Mouse (Mus musculus) bone marrow, adult 2 months (tissue): Measurements from ENCODE around the gene Plk5. TPM values are rescaled to one million over a fixed set of nuclear protein-coding genes. Genes with fewer than 3 reads are reported as not detected.
A peak's percentile ranks its signal among the peaks of the same experiment; 100 is the strongest.

ENCODE experiments used
- H3K27ac ChIP-seq: fragments of 200-500 bp; 2 replicates; pipeline ENCODE4 v1.5.1; 2012; ENCODE audit warnings: low read depth, mild to moderate bottlenecking, control low read depth, inconsistent platforms, low read length; ENCODE audit not compliant: control insufficient read depth, poor library complexity, insufficient read depth
- H3K4me1 ChIP-seq: fragments of 200-500 bp; 2 replicates; pipeline ENCODE4 v1.6.1; 2011; ENCODE audit warnings: low read length; ENCODE audit not compliant: control insufficient read depth, insufficient read depth
- H3K4me3 ChIP-seq: fragments of 200-500 bp; replicated peaks from 2 replicates; pipeline ENCODE3; 2011; ENCODE audit warnings: mild to moderate bottlenecking, low read depth, low read length, control low read depth; ENCODE audit not compliant: control insufficient read depth
- CTCF ChIP-seq: fragments of 200-500 bp; IDR thresholded peaks from 2 replicates; pipeline ENCODE4 v1.5.1; 2011; ENCODE audit warnings: low read length, control low read depth; ENCODE audit not compliant: control insufficient read depth, insufficient read depth
- POLR2A ChIP-seq: fragments of 200-500 bp; IDR thresholded peaks from 2 replicates; pipeline ENCODE4 v1.6.1; 2011; ENCODE audit warnings: low read depth, mild to moderate bottlenecking, control low read depth, low read length, borderline replicate concordance; ENCODE audit not compliant: control insufficient read depth
- WGBS: fragments of 180-500 bp; shearing (Covaris S2); methylation state at CpG from one replicate; pipeline ENCODE4 v1.1.7; 2018; 5-methylcytosine and 5-hydroxymethylcytosine counted together
- polyA plus RNA-seq: library from polyadenylated mRNA; stranded (reverse); fragments of >200 nt; gene quantifications from 2 replicates; pipeline ENCODE4 v1.2.4, GENCODE M21; 2011; ENCODE audit warnings: low replicate concordance; ENCODE audit not compliant: missing spikeins, insufficient read depth, insufficient read length

Gene Plk5
- polyA plus RNA-seq, 1 experiment: 2.2 TPM

DNA sequence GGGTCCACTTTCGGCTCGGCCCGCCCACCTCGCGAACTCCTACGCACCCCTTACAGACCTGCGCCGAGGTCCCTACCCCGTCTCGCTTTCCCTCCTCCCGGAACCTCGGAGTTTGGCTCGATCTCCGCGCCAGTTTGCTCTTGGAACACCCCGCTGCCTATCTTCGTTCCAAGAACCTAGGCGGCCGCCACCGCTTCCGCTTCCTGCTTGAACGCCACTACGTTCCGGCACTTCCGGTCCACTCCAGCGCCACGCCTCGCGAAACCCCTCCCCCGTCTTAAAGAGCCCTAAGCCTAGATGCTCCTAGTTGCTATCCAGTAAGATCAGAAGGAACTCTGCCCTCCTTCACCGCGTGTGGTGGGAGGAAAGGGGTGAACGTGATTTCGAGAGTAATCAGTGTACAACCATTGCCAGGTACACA is 35.9 kb upstream of the Plk5 start, which contains the start of gene 2310011J03Rik:
TSS of gene 2310011J03Rik (minus strand) at position 198 of the 421 bp plus-strand sequence.
- TF ChIP-seq POLR2A (peak; percentile 91), CTCF (no peak)
- H3K27ac ChIP-seq: peak within 1 kb of the TSS; percentile 78
- H3K4me3 ChIP-seq: peak within 1 kb of the TSS; percentile 92
- H3K4me1 ChIP-seq: peaks cover 10% of the 10 kb centered on the region
- under 1% methylated on average over 34 of the region's 34 CpGs for WGBS

- H3K27ac ChIP-seq: no peak overlapping the region
- WGBS: 45% methylated on average over 6 of the region's 6 CpGs
- TF ChIP-seq POLR2A (no peak), CTCF (no peak)
- no peak overlapping the region for H3K4me3 ChIP-seq
- H3K4me1 ChIP-seq: peaks cover 10% of the 10 kb centered on the region
Observed at GRCm38 (mm10) chr10:80321014-80321669, 35.1 kb upstream of the Plk5 start.

GRCm38 (mm10) chr10:80321670-80322581 is 34.3 kb upstream of the Plk5 start:
- 90% methylated on average over 21 of the region's 21 CpGs for WGBS
- Histone ChIP-seq H3K4me3 (no peak overlapping the region), H3K4me1 (peaks cover 9% of the 10 kb centered on the region), H3K27ac (no peak overlapping the region)
- no peak for TF ChIP-seq POLR2A
- no peak for TF ChIP-seq CTCF

GRCm38 (mm10) chr10:80322811-80323211 is 33.4 kb upstream of the Plk5 start:
- Histone ChIP-seq H3K4me3 (peak overlapping the region; percentile 82), H3K4me1 (peaks cover 8% of the 10 kb centered on the region), H3K27ac (no peak overlapping the region)
- no peak for TF ChIP-seq CTCF
- peak; percentile 26; the same call in 1 of the 2 replicates for TF ChIP-seq POLR2A
- under 1% methylated on average over 28 of the region's 28 CpGs for WGBS

- Histone ChIP-seq H3K27ac (no peak overlapping the region; the same call in 1 of the 2 replicates), H3K4me3 (peak overlapping the region; percentile 82), H3K4me1 (peaks cover 8% of the 10 kb centered on the region)
- TF ChIP-seq CTCF: no peak
- no peak for TF ChIP-seq POLR2A
- WGBS: under 1% methylated on average over 46 of the region's 46 CpGs
Observed at GRCm38 (mm10) chr10:80323261-80324119, 32.8 kb upstream of the Plk5 start.

GRCm38 (mm10) chr10:80324120-80325037 is 31.9 kb upstream of the Plk5 start:
- Histone ChIP-seq H3K4me1 (peaks cover 8% of the 10 kb centered on the region), H3K27ac (no peak overlapping the region), H3K4me3 (no peak overlapping the region)
- WGBS: 82% methylated on average over 17 of the region's 17 CpGs
- TF ChIP-seq CTCF (no peak), POLR2A (no peak)

DNA sequence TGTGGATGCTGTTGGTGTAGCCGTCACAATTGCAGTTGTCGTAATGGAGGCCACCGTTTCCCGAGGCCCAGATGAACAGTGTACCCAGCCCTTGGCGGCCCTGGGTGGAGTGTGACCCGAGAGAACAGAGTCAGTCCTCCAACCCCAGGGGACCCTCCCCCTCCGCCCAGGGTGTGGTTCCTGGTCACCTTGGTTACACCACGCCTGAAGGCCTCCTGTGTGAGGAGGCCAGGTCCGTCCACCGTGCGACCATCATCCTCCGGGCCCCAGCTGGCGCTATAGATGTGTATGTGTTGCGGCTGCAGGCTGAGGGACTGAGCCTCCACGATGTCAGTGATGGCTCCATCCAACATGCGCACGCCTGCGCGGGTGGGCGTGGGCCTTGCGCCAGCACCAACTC is 31.2 kb upstream of the Plk5 start:
- Histone ChIP-seq H3K4me1 (peaks cover 6% of the 10 kb centered on the region; the same call in 1 of the 2 replicates), H3K27ac (no peak overlapping the region), H3K4me3 (no peak overlapping the region)
- WGBS: 88% methylated on average over 21 of the region's 21 CpGs
- no peak for TF ChIP-seq POLR2A
- TF ChIP-seq CTCF: no peak
